Mouse (Mus musculus): ENCODE results near the gene Rnf187. TPM values are rescaled to one million over a fixed set of nuclear protein-coding genes. Genes with fewer than 3 reads are reported as not detected.

Rnf187 gene
- polyA plus RNA-seq, 1 experiment from 2014 or later, result 249 TPM

- Histone ChIP-seq H3K9ac (ENCODE audit: low read depth, low read length) (no peak overlapping the region), H3K9me3 (replicated peaks; ENCODE audit: low read length) (no peaks in the 10 kb centered on the region), H3K27me3 (ENCODE audit: insufficient read depth, low read length) (no peaks in the 10 kb centered on the region), H3K27ac (no peak overlapping the region), H3K4me3 (replicated peaks; ENCODE audit: low read depth, low read length) (no peak overlapping the region), H3K4me1 (replicated peaks; ENCODE audit: insufficient read depth, low read length) (peaks cover 15% of the 10 kb centered on the region), H3K4me2 (ENCODE audit: low read length) (no peak overlapping the region), H3K36me3 (ENCODE audit: insufficient read depth, low read length) (no peaks in the 10 kb centered on the region)
- TF ChIP-seq CTCF (IDR thresholded peaks at IDR 0.05; ENCODE audit: low read depth), result no peak
- 72% methylated on average over 50 of the region's 50 CpGs for WGBS
- ATAC-seq (replicated peaks; ENCODE audit: low FRiP score, low read depth) (no peak), DNase-seq (ENCODE audit: low spot score) (no peak)
These were observed 22.9 kb upstream of the Rnf187 start for GRCm38 (mm10) chr11:58961364-58962177.

- TF ChIP-seq CTCF (IDR thresholded peaks at IDR 0.05; ENCODE audit: low read depth), result peak; percentile 46
These were observed 21.3 kb upstream of the Rnf187 start for GRCm38 (mm10) chr11:58959921-58960465.

GRCm38 (mm10) chr11:58959186-58959825 lies 20.6 kb upstream of the Rnf187 start:
- Histone ChIP-seq H3K4me3 (replicated peaks; ENCODE audit: low read depth, low read length) (peak overlapping the region; percentile 39), H3K27ac (no peak overlapping the region), H3K4me2 (ENCODE audit: low read length) (peak overlapping the region; percentile 75), H3K9ac (ENCODE audit: low read depth, low read length) (peak overlapping the region; percentile 46; the same call in 1 of the 2 replicates), H3K9me3 (replicated peaks; ENCODE audit: low read length) (no peaks in the 10 kb centered on the region), H3K36me3 (ENCODE audit: insufficient read depth, low read length) (no peaks in the 10 kb centered on the region), H3K4me1 (replicated peaks; ENCODE audit: insufficient read depth, low read length) (peaks cover 10% of the 10 kb centered on the region; the same call in 1 of the 2 replicates), H3K27me3 (ENCODE audit: insufficient read depth, low read length) (no peaks in the 10 kb centered on the region)
- no peak for ATAC-seq (replicated peaks; ENCODE audit: low FRiP score, low read depth)
- no peak for DNase-seq (ENCODE audit: low spot score)
- TF ChIP-seq CTCF (IDR thresholded peaks at IDR 0.05; ENCODE audit: low read depth), result no peak
- WGBS, result 28% methylated on average over 15 of the region's 15 CpGs

More at GRCm38 (mm10) chr11:58959921-58960465, 21.3 kb upstream of the Rnf187 start:
- DNase-seq (ENCODE audit: low spot score) (peak; percentile 93), ATAC-seq (replicated peaks; ENCODE audit: low FRiP score, low read depth) (peak; percentile 81)
- no peaks in the 10 kb centered on the region for H3K9me3 ChIP-seq (replicated peaks; ENCODE audit: low read length)
- peak overlapping the region; percentile 46 for H3K9ac ChIP-seq (ENCODE audit: low read depth, low read length)
- H3K4me3 ChIP-seq (replicated peaks; ENCODE audit: low read depth, low read length), result peak overlapping the region; percentile 39
- no peak overlapping the region for H3K27ac ChIP-seq
- H3K27me3 ChIP-seq (ENCODE audit: insufficient read depth, low read length), result no peaks in the 10 kb centered on the region
- no peaks in the 10 kb centered on the region for H3K36me3 ChIP-seq (ENCODE audit: insufficient read depth, low read length)
- WGBS, result 1% methylated on average over 40 of the region's 40 CpGs
- H3K4me1 ChIP-seq (replicated peaks; ENCODE audit: insufficient read depth, low read length), result peaks cover 15% of the 10 kb centered on the region
- peak overlapping the region; percentile 75 for H3K4me2 ChIP-seq (ENCODE audit: low read length)

GRCm38 (mm10) chr11:58958536-58958935 lies 19.8 kb upstream of the Rnf187 start:
- Histone ChIP-seq H3K27ac (no peak overlapping the region), H3K4me1 (replicated peaks; ENCODE audit: insufficient read depth, low read length) (peaks cover 10% of the 10 kb centered on the region; the same call in 1 of the 2 replicates), H3K9ac (ENCODE audit: low read depth, low read length) (no peak overlapping the region), H3K4me2 (ENCODE audit: low read length) (no peak overlapping the region), H3K27me3 (ENCODE audit: insufficient read depth, low read length) (no peaks in the 10 kb centered on the region), H3K9me3 (replicated peaks; ENCODE audit: low read length) (no peaks in the 10 kb centered on the region), H3K36me3 (ENCODE audit: insufficient read depth, low read length) (no peaks in the 10 kb centered on the region), H3K4me3 (replicated peaks; ENCODE audit: low read depth, low read length) (no peak overlapping the region)
- no peak for ATAC-seq (replicated peaks; ENCODE audit: low FRiP score, low read depth)
- DNase-seq (ENCODE audit: low spot score), result no peak
- WGBS, result 85% methylated on average over 6 of the region's 6 CpGs
- no peak for TF ChIP-seq CTCF (IDR thresholded peaks at IDR 0.05; ENCODE audit: low read depth)

GRCm38 (mm10) chr11:58957226-58957914 lies 18.7 kb upstream of the Rnf187 start:
- peak overlapping the region; percentile 66 for H3K4me2 ChIP-seq (ENCODE audit: low read length)
- H3K4me1 ChIP-seq (replicated peaks; ENCODE audit: insufficient read depth, low read length), result peaks cover 10% of the 10 kb centered on the region; the same call in 1 of the 2 replicates
- no peak overlapping the region for H3K27ac ChIP-seq
- no peaks in the 10 kb centered on the region for H3K27me3 ChIP-seq (ENCODE audit: insufficient read depth, low read length)
- H3K36me3 ChIP-seq (ENCODE audit: insufficient read depth, low read length), result no peaks in the 10 kb centered on the region
- TF ChIP-seq CTCF (IDR thresholded peaks at IDR 0.05; ENCODE audit: low read depth), result no peak
- DNase-seq (ENCODE audit: low spot score) (no peak), ATAC-seq (replicated peaks; ENCODE audit: low FRiP score, low read depth) (no peak)
- no peak overlapping the region for H3K9ac ChIP-seq (ENCODE audit: low read depth, low read length)
- H3K9me3 ChIP-seq (replicated peaks; ENCODE audit: low read length), result no peaks in the 10 kb centered on the region
- H3K4me3 ChIP-seq (replicated peaks; ENCODE audit: low read depth, low read length), result no peak overlapping the region
- 72% methylated on average over 5 of the region's 5 CpGs for WGBS

- DNase-seq (ENCODE audit: low spot score) (no peak), ATAC-seq (replicated peaks; ENCODE audit: low FRiP score, low read depth) (no peak)
- H3K4me3 ChIP-seq (replicated peaks; ENCODE audit: low read depth, low read length), result peak overlapping the region; percentile 76
- H3K9me3 ChIP-seq (replicated peaks; ENCODE audit: low read length), result no peaks in the 10 kb centered on the region
- no peaks in the 10 kb centered on the region for H3K36me3 ChIP-seq (ENCODE audit: insufficient read depth, low read length)
- peaks cover 10% of the 10 kb centered on the region; the same call in 1 of the 2 replicates for H3K4me1 ChIP-seq (replicated peaks; ENCODE audit: insufficient read depth, low read length)
- H3K4me2 ChIP-seq (ENCODE audit: low read length), result peak overlapping the region; percentile 66
- H3K27ac ChIP-seq, result no peak overlapping the region; the same call in 1 of the 2 replicates
- no peak for TF ChIP-seq CTCF (IDR thresholded peaks at IDR 0.05; ENCODE audit: low read depth)
- H3K27me3 ChIP-seq (ENCODE audit: insufficient read depth, low read length), result no peaks in the 10 kb centered on the region
- WGBS, result 16% methylated on average over 8 of the region's 8 CpGs
- H3K9ac ChIP-seq (ENCODE audit: low read depth, low read length), result peak overlapping the region; percentile 87
These were observed 17.1 kb upstream of the Rnf187 start for GRCm38 (mm10) chr11:58955868-58956257.
